Mouse (Mus musculus): Measurements from ENCODE around the gene Ankmy2. TPM values are rescaled to one million over a fixed set of nuclear protein-coding genes. Genes with fewer than 3 reads are reported as not detected.
A peak's percentile ranks its signal among the peaks of the same experiment; 100 is the strongest.

Ankmy2 gene
- 10 to 100 TPM; 13.3 to 15.5 TPM for total RNA-seq (2021)
- polyA plus RNA-seq (2012; rRNA removed), result 7.0 and 12.4 TPM in 2 replicates
- long read RNA-seq, transcript Ankmy2-201 (10 exons, 2,456 nt), result major isoform, 10 of 10 reads
- long read RNA-seq, partial matches to known transcripts, result 0 of 10 reads
- long read RNA-seq, other reads (novel, unspliced or antisense), result 0 of 10 reads

- Histone ChIP-seq H3K36me3 (ENCODE audit: control insufficient read depth, insufficient read depth, low read length) (no peaks in the 10 kb centered on the region), H3K27ac (peak within 1 kb of the TSS; percentile 96), H3K9ac (ENCODE audit: low read depth, low read length) (peak within 1 kb of the TSS; percentile 98), H3K27me3 (ENCODE audit: control insufficient read depth, insufficient read depth, low read length) (no peaks in the 10 kb centered on the region), H3K79me2 (replicated peaks; ENCODE audit: control insufficient read depth, insufficient read depth, low read length) (peaks cover 4% of the 10 kb centered on the region), H3K4me3 (peak within 1 kb of the TSS; percentile 90), H3K4me1 (ENCODE audit: control insufficient read depth, insufficient read depth, low read length) (peaks cover 11% of the 10 kb centered on the region)
- TF ChIP-seq EP300 (IDR thresholded peaks at IDR 0.05; ENCODE audit: insufficient read depth, low read depth, low read length) (no peak), POLR2A (IDR thresholded peaks at IDR 0.05; ENCODE audit: insufficient read depth, low read depth, low read length) (peak; percentile 93), CTCF (IDR thresholded peaks at IDR 0.05) (peak; percentile 37)
- intact Hi-C loops (cut with DNase I), result loop anchor here (2.0 to 5.0 kb wide), 4 partner anchors 20 to 226 kb away; partner anchors contain the start of genes D630036H23Rik, Ispd and Tspan13
- peak; percentile 91 to 92 for DNase-seq
- WGBS, result under 1% methylated on average over 42 of the region's 42 CpGs
Measured at GRCm38 (mm10) chr12:36156637-36157303, at the start of gene Ankmy2. TSS of gene Ankmy2 (plus strand) at chr12:36157114.

GRCm38 (mm10) chr12:36108442-36108841 is 48.5 kb upstream of the Ankmy2 start:
- H3K27ac ChIP-seq, result no peak overlapping the region
- WGBS, result 92% methylated on average over 5 of the region's 5 CpGs
- H3K4me1 ChIP-seq (ENCODE audit: control insufficient read depth, insufficient read depth, low read length), result no peaks in the 10 kb centered on the region
- H3K9ac ChIP-seq (ENCODE audit: low read depth, low read length), result no peak overlapping the region
- TF ChIP-seq POLR2A (IDR thresholded peaks at IDR 0.05; ENCODE audit: insufficient read depth, low read depth, low read length) (no peak), EP300 (IDR thresholded peaks at IDR 0.05; ENCODE audit: insufficient read depth, low read depth, low read length) (no peak), CTCF (IDR thresholded peaks at IDR 0.05) (peak; percentile 54)
- intact Hi-C loops (cut with DNase I), result loop anchor here (1.0 kb wide), 1 partner anchor 212 kb away; no protein-coding TSS in a partner anchor
- no peaks in the 10 kb centered on the region for H3K79me2 ChIP-seq (replicated peaks; ENCODE audit: control insufficient read depth, insufficient read depth, low read length)
- no peaks in the 10 kb centered on the region for H3K27me3 ChIP-seq (ENCODE audit: control insufficient read depth, insufficient read depth, low read length)
- H3K4me3 ChIP-seq, result no peak overlapping the region
- H3K36me3 ChIP-seq (ENCODE audit: control insufficient read depth, insufficient read depth, low read length), result no peaks in the 10 kb centered on the region; the same call in none of the 2 replicates
- DNase-seq, result no peak

- Histone ChIP-seq H3K36me3 (ENCODE audit: control insufficient read depth, insufficient read depth, low read length) (no peaks in the 10 kb centered on the region; the same call in none of the 2 replicates), H3K9ac (ENCODE audit: low read depth, low read length) (no peak overlapping the region), H3K27me3 (ENCODE audit: control insufficient read depth, insufficient read depth, low read length) (no peaks in the 10 kb centered on the region), H3K79me2 (replicated peaks; ENCODE audit: control insufficient read depth, insufficient read depth, low read length) (no peaks in the 10 kb centered on the region), H3K27ac (no peak overlapping the region), H3K4me3 (no peak overlapping the region), H3K4me1 (ENCODE audit: control insufficient read depth, insufficient read depth, low read length) (no peaks in the 10 kb centered on the region)
- 86% methylated on average over 5 of the region's 5 CpGs for WGBS
- TF ChIP-seq CTCF (IDR thresholded peaks at IDR 0.05), result no peak
- no peak for TF ChIP-seq POLR2A (IDR thresholded peaks at IDR 0.05; ENCODE audit: insufficient read depth, low read depth, low read length)
- no peak for TF ChIP-seq EP300 (IDR thresholded peaks at IDR 0.05; ENCODE audit: insufficient read depth, low read depth, low read length)
- no peak for DNase-seq
- intact Hi-C loops (cut with DNase I), result loop anchor here (10.0 kb wide), 1 partner anchor 54 kb away; no protein-coding TSS in a partner anchor
Measured at GRCm38 (mm10) chr12:36110457-36110856, 46.5 kb upstream of the Ankmy2 start.

GRCm38 (mm10) chr12:36111110-36111509 is 45.8 kb upstream of the Ankmy2 start:
- intact Hi-C loops (cut with DNase I), result loop anchor here (10.0 kb wide), 1 partner anchor 54 kb away; no protein-coding TSS in a partner anchor
- TF ChIP-seq POLR2A (IDR thresholded peaks at IDR 0.05; ENCODE audit: insufficient read depth, low read depth, low read length), result no peak
- no peak for TF ChIP-seq EP300 (IDR thresholded peaks at IDR 0.05; ENCODE audit: insufficient read depth, low read depth, low read length)
- TF ChIP-seq CTCF (IDR thresholded peaks at IDR 0.05), result no peak
- Histone ChIP-seq H3K79me2 (replicated peaks; ENCODE audit: control insufficient read depth, insufficient read depth, low read length) (no peaks in the 10 kb centered on the region), H3K36me3 (ENCODE audit: control insufficient read depth, insufficient read depth, low read length) (no peaks in the 10 kb centered on the region; the same call in none of the 2 replicates), H3K4me3 (no peak overlapping the region), H3K27me3 (ENCODE audit: control insufficient read depth, insufficient read depth, low read length) (no peaks in the 10 kb centered on the region), H3K4me1 (ENCODE audit: control insufficient read depth, insufficient read depth, low read length) (no peaks in the 10 kb centered on the region), H3K27ac (no peak overlapping the region), H3K9ac (ENCODE audit: low read depth, low read length) (no peak overlapping the region)
- 94% methylated on average over 5 of the region's 5 CpGs for WGBS
- no peak for DNase-seq

- no peaks in the 10 kb centered on the region for H3K79me2 ChIP-seq (replicated peaks; ENCODE audit: control insufficient read depth, insufficient read depth, low read length)
- H3K9ac ChIP-seq (ENCODE audit: low read depth, low read length), result no peak overlapping the region
- no peaks in the 10 kb centered on the region for H3K27me3 ChIP-seq (ENCODE audit: control insufficient read depth, insufficient read depth, low read length)
- no peaks in the 10 kb centered on the region; the same call in none of the 2 replicates for H3K36me3 ChIP-seq (ENCODE audit: control insufficient read depth, insufficient read depth, low read length)
- TF ChIP-seq EP300 (IDR thresholded peaks at IDR 0.05; ENCODE audit: insufficient read depth, low read depth, low read length) (no peak), CTCF (IDR thresholded peaks at IDR 0.05) (no peak), POLR2A (IDR thresholded peaks at IDR 0.05; ENCODE audit: insufficient read depth, low read depth, low read length) (no peak)
- WGBS, result 72% methylated on average over 3 of the region's 3 CpGs
- no peak overlapping the region for H3K27ac ChIP-seq
- no peak for DNase-seq
- no peaks in the 10 kb centered on the region for H3K4me1 ChIP-seq (ENCODE audit: control insufficient read depth, insufficient read depth, low read length)
- no peak overlapping the region for H3K4me3 ChIP-seq
- intact Hi-C loops (cut with DNase I), result loop anchor here (10.0 kb wide), 1 partner anchor 53 kb away; no protein-coding TSS in a partner anchor
Measured at GRCm38 (mm10) chr12:36112081-36112480, 44.8 kb upstream of the Ankmy2 start.
